Mouse (Mus musculus): ENCODE measurements around the gene Rad51ap1. TPM values are rescaled to one million over a fixed set of nuclear protein-coding genes. Genes with fewer than 3 reads are reported as not detected.

Gene Rad51ap1
- 58.0 and 66.0 TPM in 2 replicates for polyA plus RNA-seq (2016; fragmentation: Nextera tagmentation; extraction: Ambion mirVana)

DNA sequence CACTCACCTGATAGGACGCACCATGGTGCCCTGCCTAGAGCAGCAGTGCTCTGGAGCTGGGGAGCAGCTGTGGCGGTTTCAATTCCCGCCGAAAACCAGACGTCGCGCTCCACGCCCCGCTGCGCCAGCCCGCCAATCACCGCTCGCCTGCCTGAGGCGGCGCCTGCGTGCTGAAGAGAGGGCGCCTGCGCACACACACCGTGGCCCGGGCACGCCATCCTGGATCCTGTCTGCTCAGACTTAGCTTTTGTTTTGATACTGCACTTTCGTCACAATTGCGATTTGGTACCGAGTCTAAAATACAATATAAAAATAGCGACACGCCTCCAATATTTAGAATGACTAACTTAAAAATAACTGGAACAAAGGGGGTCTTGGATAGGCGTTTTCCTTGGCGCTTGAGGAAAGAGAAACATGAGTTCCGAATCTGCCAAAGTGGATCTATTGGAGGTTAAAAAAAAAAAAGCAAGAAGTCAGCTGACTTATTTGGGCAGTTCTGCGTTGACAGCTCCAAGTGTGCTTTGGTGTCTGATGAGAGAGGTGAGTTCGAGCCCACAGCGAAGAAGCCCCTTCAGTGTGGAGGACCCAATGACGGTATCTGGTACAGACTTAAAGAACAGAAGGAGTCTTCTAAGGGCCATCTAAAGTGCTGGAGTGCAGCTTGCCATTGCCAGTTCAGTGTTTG is at the start of gene Rad51ap1, which contains the start of gene D6Wsu163e:
Rad51ap1 (minus strand) TSS at position 101 of the 685 bp plus-strand sequence.
D6Wsu163e (plus strand) TSS at position 476 of the 685 bp plus-strand sequence.
- WGBS, result under 1% methylated on average over 33 of the region's 33 CpGs
- H3K9me3 ChIP-seq, result no peaks in the 10 kb centered on the region
- peak within 1 kb of the TSS; percentile 69 for H3K9ac ChIP-seq
- peak within 1 kb of the TSS; percentile 90 for H3K4me2 ChIP-seq (replicated peaks)
- no peaks in the 10 kb centered on the region for H3K27me3 ChIP-seq
- peak; percentile 97 for ATAC-seq (ENCODE audit: insufficient number of reproducible peaks, insufficient read depth, low FRiP score, low TSS enrichment)
- H3K27ac ChIP-seq, result 0 out of 2 replicates have a peak within 1 kb of the TSS, but pooled peaks have one; percentile 18
- H3K4me3 ChIP-seq, result peak within 1 kb of the TSS; percentile 75
- peaks cover 3% of the 10 kb centered on the region; the same call in 1 of the 2 replicates for H3K36me3 ChIP-seq
- peaks cover 27% of the 10 kb centered on the region for H3K4me1 ChIP-seq

DNA sequence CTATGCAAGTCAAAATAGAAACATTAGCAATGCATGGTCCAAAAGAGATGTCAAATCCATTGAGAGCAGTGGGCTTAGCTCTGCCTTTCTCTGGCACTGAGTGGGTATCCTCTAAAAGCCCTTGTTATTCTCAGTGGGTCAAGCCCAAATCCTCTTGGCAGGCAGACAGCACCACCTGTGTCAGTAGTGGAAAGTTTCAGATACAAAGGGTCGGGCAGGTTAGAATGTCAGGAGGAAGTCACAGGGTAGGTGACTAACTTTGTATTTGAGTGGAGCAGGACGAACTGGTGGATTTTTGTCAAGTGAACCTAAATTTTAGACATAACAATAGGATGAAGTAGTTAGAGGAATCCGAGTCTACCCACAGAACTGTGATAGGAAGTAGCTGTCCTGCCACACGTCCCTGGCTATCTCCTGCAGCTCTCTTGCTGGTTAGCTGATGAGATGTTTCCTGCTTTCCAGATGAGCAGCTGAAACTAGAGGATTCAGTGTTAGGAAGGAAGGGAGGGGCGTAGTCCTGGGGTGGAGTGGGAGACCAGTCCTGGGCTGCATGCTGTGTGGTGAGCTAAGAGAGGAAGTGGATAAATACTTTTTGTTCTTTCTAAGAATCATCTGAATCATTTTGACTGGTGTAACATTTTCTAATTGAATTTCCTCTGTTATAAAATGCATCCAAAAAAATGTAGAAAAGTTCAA is 42.3 kb upstream of the Rad51ap1 start:
- no peak for ATAC-seq (ENCODE audit: insufficient number of reproducible peaks, insufficient read depth, low FRiP score, low TSS enrichment)
- no peak overlapping the region for H3K4me3 ChIP-seq

GRCm38 (mm10) chr6:126966241-126967026 is 27.0 kb upstream of the Rad51ap1 start:
- no peaks in the 10 kb centered on the region for H3K36me3 ChIP-seq
- no peaks in the 10 kb centered on the region for H3K27me3 ChIP-seq
- H3K4me3 ChIP-seq, result no peak overlapping the region
- 88% methylated on average over 14 of the region's 14 CpGs for WGBS
- no peak overlapping the region for H3K4me2 ChIP-seq (replicated peaks)
- ATAC-seq (ENCODE audit: insufficient number of reproducible peaks, insufficient read depth, low FRiP score, low TSS enrichment), result no peak
- H3K9ac ChIP-seq, result no peak overlapping the region
- H3K9me3 ChIP-seq, result no peaks in the 10 kb centered on the region
- H3K27ac ChIP-seq, result no peak overlapping the region
- H3K4me1 ChIP-seq, result peaks cover 10% of the 10 kb centered on the region; the same call in 1 of the 2 replicates

More for the DNA sequence above, 42.3 kb upstream of the Rad51ap1 start:
- no peaks in the 10 kb centered on the region for H3K27me3 ChIP-seq
- H3K36me3 ChIP-seq, result no peaks in the 10 kb centered on the region
- no peaks in the 10 kb centered on the region for H3K4me1 ChIP-seq
- H3K27ac ChIP-seq, result no peak overlapping the region
- no peak overlapping the region for H3K9ac ChIP-seq
- H3K4me2 ChIP-seq (replicated peaks), result no peak overlapping the region
- H3K9me3 ChIP-seq, result no peaks in the 10 kb centered on the region
- WGBS, result 53% methylated on average over 5 of the region's 5 CpGs

DNA sequence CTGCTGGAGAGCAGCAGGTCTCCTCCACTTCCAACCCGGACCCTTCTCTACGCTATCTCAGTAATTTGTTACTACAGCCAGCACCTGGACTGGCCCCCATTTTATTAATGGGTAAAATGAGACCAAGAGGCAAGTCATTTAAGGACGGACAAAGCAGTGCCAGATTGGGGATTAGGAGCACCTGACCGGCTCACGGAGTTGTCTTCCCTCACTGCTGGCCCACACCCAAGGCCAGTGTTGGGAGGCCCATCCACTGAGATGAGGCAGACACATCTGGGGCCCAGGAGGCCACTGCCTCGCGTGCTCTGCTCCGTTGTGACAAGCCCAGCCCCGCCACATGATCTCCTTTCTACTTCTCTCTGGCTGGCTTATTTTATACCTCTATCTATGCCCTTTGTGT is 24.0 kb upstream of the Rad51ap1 start:
- 80% methylated on average over 9 of the region's 9 CpGs for WGBS
- H3K4me1 ChIP-seq, result no peaks in the 10 kb centered on the region
- no peaks in the 10 kb centered on the region for H3K27me3 ChIP-seq
- H3K4me3 ChIP-seq, result no peak overlapping the region
- H3K27ac ChIP-seq, result no peak overlapping the region
- no peak overlapping the region for H3K9ac ChIP-seq
- no peaks in the 10 kb centered on the region for H3K9me3 ChIP-seq
- H3K36me3 ChIP-seq, result no peaks in the 10 kb centered on the region
- ATAC-seq (ENCODE audit: insufficient number of reproducible peaks, insufficient read depth, low FRiP score, low TSS enrichment), result no peak
- H3K4me2 ChIP-seq (replicated peaks), result no peak overlapping the region

DNA sequence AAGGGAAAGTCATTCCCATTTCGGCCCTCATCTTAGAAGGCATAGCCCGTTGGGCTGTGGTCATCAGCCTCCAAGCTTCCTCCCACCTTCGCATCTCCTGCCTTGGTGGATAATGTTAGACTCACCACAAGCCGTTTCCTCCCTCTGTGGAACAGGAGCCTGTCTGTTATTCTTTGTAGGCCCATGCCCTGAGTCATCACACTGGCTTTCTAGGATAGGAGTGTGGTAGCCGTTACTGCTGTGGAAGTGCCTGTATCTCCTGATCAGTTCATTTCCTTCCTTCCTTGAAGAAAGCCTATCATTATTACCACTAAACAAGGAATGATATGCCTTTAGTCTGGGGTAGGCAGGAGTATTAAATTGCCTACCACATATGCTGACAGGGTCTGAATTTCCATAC is 23.3 kb upstream of the Rad51ap1 start:
- H3K9me3 ChIP-seq, result no peaks in the 10 kb centered on the region
- no peak overlapping the region for H3K27ac ChIP-seq
- no peak for ATAC-seq (ENCODE audit: insufficient number of reproducible peaks, insufficient read depth, low FRiP score, low TSS enrichment)
- 83% methylated on average over 5 of the region's 5 CpGs for WGBS
- no peaks in the 10 kb centered on the region for H3K36me3 ChIP-seq
- H3K27me3 ChIP-seq, result no peaks in the 10 kb centered on the region
- no peak overlapping the region for H3K4me3 ChIP-seq
- H3K9ac ChIP-seq, result no peak overlapping the region
- no peaks in the 10 kb centered on the region for H3K4me1 ChIP-seq
- no peak overlapping the region for H3K4me2 ChIP-seq (replicated peaks)

DNA sequence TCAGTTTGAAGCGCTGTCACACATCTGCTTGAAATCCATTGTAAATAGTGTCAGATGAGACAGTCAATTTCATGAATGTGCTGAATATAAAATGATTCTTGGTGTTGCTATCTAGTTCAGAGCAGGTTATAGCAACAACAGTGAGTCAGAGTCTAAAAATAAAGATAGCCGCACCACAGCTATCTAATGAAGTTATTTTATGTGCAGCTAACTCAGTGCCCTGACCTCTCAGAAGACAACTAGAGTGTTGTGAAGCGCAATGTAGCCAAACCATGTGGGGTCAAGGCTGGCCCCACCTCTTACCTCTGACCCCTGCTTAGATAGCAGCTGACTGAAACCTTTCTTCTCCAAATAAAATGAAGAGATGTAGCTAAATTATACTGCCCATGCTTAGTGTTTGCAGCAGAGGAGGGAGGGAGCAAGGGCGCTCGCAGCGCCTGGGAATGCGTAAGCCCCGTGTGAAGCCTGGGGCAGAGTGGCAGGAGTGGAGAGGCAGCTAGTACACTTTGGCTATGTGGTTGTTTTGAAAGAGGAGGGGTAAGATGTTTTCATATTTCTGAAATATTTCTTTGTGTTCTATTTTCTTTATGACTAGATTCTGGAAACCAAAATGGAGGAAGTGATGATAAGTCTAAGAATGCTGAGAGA is 22.1 kb upstream of the Rad51ap1 start:
- no peak overlapping the region for H3K9ac ChIP-seq
- no peak overlapping the region for H3K27ac ChIP-seq
- H3K36me3 ChIP-seq, result 0 out of 2 replicates have a peak, but pooled peaks cover 11% of the 10 kb centered on the region
- H3K4me3 ChIP-seq, result no peak overlapping the region
- ATAC-seq (ENCODE audit: insufficient number of reproducible peaks, insufficient read depth, low FRiP score, low TSS enrichment), result no peak
- H3K4me1 ChIP-seq, result no peaks in the 10 kb centered on the region
- H3K27me3 ChIP-seq, result no peaks in the 10 kb centered on the region
- H3K4me2 ChIP-seq (replicated peaks), result no peak overlapping the region
- H3K9me3 ChIP-seq, result no peaks in the 10 kb centered on the region
- 83% methylated on average over 8 of the region's 8 CpGs for WGBS

GRCm38 (mm10) chr6:126955734-126956133 is 16.3 kb upstream of the Rad51ap1 start:
- no peaks in the 10 kb centered on the region for H3K9me3 ChIP-seq
- H3K4me2 ChIP-seq (replicated peaks), result no peak overlapping the region
- ATAC-seq (ENCODE audit: insufficient number of reproducible peaks, insufficient read depth, low FRiP score, low TSS enrichment), result no peak
- H3K4me1 ChIP-seq, result no peaks in the 10 kb centered on the region
- 9% methylated on average over 10 of the region's 10 CpGs for WGBS
- peaks cover 26% of the 10 kb centered on the region for H3K36me3 ChIP-seq
- no peak overlapping the region for H3K27ac ChIP-seq
- no peaks in the 10 kb centered on the region for H3K27me3 ChIP-seq
- H3K4me3 ChIP-seq, result no peak overlapping the region
- no peak overlapping the region for H3K9ac ChIP-seq

DNA sequence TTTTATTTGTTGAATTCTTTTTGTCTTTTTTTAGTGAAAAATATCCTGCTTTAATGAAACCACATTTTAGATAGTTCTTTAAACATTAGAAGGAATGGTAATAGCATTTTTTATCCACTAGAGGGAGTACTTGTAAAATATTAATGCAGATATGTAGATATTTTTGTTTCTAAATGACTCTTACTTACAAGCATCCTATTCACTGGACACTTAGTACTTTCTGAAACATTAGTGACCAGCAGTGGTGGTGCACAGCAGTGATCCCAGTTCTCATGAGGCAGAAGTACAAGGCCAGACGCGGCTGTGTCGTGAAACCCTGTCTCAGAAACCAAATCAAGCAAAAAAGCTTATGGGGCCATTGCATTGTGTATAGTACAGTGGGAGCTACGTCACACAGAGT is 8.9 kb upstream of the Rad51ap1 start:
- no peak overlapping the region for H3K4me2 ChIP-seq (replicated peaks)
- H3K27me3 ChIP-seq, result no peaks in the 10 kb centered on the region
- H3K9ac ChIP-seq, result no peak overlapping the region
- no peaks in the 10 kb centered on the region for H3K4me1 ChIP-seq
- ATAC-seq (ENCODE audit: insufficient number of reproducible peaks, insufficient read depth, low FRiP score, low TSS enrichment), result no peak
- no peak overlapping the region for H3K4me3 ChIP-seq
- H3K27ac ChIP-seq, result no peak overlapping the region
- 88% methylated on average over 4 of the region's 4 CpGs for WGBS
- no peaks in the 10 kb centered on the region for H3K9me3 ChIP-seq
- peaks cover 21% of the 10 kb centered on the region for H3K36me3 ChIP-seq

GRCm38 (mm10) chr6:126940451-126940850 is 1.1 kb upstream of the Rad51ap1 start:
- H3K27ac ChIP-seq, result no peak overlapping the region
- no peaks in the 10 kb centered on the region for H3K9me3 ChIP-seq
- H3K4me3 ChIP-seq, result peak overlapping the region; percentile 75
- peak overlapping the region; percentile 90 for H3K4me2 ChIP-seq (replicated peaks)
- no peaks in the 10 kb centered on the region for H3K27me3 ChIP-seq
- ATAC-seq (ENCODE audit: insufficient number of reproducible peaks, insufficient read depth, low FRiP score, low TSS enrichment), result no peak
- H3K9ac ChIP-seq, result peak overlapping the region; percentile 32
- H3K4me1 ChIP-seq, result peaks cover 27% of the 10 kb centered on the region
- 4% methylated on average over 5 of the region's 5 CpGs for WGBS
- H3K36me3 ChIP-seq, result peaks cover 7% of the 10 kb centered on the region; the same call in 1 of the 2 replicates

DNA sequence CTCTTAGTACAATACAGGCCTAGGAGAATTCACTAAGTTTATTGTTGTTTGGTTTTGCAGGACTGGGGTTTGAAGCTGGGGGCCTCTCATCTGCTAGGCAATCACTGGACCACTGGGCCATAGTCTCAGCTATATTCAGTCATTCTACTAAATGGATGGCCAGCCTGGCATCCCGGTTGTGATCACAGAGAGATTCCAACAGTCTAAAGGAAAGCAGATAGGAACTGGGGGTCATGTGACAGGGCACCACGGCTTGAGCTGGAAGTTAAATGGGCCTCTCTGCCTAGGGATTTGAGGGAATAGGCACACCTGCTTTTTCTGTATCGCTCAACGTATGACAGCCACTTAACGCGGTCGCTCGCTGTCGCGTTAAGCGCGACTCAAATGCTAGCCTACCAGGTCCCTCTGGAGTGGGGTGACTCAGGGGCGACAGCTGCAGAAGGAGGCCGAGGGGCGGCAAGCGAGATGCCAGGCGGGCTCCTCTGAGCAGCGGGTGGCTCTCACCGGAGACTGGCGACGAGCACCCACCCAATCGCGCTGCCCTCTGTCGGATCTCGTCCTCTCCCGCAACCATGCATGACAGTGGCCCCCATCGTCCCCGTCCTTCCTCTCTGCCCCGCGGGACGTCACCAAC is 417 bp downstream of the Rad51ap1 start:
- ATAC-seq (ENCODE audit: insufficient number of reproducible peaks, insufficient read depth, low FRiP score, low TSS enrichment), result peak; percentile 50
- Histone ChIP-seq H3K27ac (0 out of 2 replicates have a peak overlapping the region, but pooled peaks have one; percentile 18), H3K9me3 (no peaks in the 10 kb centered on the region), H3K4me3 (peak overlapping the region; percentile 75), H3K36me3 (peaks cover 9% of the 10 kb centered on the region; the same call in 1 of the 2 replicates), H3K27me3 (no peaks in the 10 kb centered on the region), H3K4me2 (replicated peaks) (peak overlapping the region; percentile 90), H3K9ac (peak overlapping the region; percentile 69), H3K4me1 (peaks cover 27% of the 10 kb centered on the region)
- under 1% methylated on average over 31 of the region's 31 CpGs for WGBS

DNA sequence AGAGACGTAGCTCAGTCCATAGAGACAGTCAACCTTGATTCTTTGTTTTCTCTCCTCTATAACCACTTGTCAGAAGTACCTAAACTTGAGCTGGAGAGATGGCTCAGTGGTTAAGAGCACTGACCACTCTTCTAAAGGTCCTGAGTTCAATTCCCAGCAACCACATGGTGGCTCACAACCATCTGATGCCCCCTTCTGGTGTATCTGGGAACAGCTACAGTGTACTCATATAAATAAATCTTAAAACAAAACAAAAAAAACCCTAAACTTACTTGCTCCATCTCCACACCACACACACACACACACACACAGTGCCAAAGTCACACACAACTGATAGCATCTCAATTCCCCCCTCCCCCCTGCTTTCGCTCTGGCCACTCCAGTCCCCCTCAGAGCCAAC is 1.3 kb downstream of the Rad51ap1 start:
- Histone ChIP-seq H3K36me3 (peaks cover 13% of the 10 kb centered on the region), H3K9me3 (no peaks in the 10 kb centered on the region), H3K4me3 (peak overlapping the region; percentile 75), H3K27ac (no peak overlapping the region), H3K9ac (no peak overlapping the region), H3K27me3 (no peaks in the 10 kb centered on the region), H3K4me1 (peaks cover 27% of the 10 kb centered on the region), H3K4me2 (replicated peaks) (peak overlapping the region; percentile 90)
- WGBS, result 92% methylated on average over 2 of the region's 2 CpGs
- no peak for ATAC-seq (ENCODE audit: insufficient number of reproducible peaks, insufficient read depth, low FRiP score, low TSS enrichment)
